Mouse (Mus musculus): Measurements from ENCODE around the gene Ttll1. TPM values are rescaled to one million over a fixed set of nuclear protein-coding genes. Genes with fewer than 3 reads are reported as not detected.
A peak's percentile ranks its signal among the peaks of the same experiment; 100 is the strongest.
"Not testable (repeated sequence)": the region's sequence is repeated elsewhere in the genome, so short reads cannot be mapped to it uniquely, and the experiment has no call there.

The Ttll1 gene
- polyA plus RNA-seq, 1 experiment = 4.3 TPM

DNA sequence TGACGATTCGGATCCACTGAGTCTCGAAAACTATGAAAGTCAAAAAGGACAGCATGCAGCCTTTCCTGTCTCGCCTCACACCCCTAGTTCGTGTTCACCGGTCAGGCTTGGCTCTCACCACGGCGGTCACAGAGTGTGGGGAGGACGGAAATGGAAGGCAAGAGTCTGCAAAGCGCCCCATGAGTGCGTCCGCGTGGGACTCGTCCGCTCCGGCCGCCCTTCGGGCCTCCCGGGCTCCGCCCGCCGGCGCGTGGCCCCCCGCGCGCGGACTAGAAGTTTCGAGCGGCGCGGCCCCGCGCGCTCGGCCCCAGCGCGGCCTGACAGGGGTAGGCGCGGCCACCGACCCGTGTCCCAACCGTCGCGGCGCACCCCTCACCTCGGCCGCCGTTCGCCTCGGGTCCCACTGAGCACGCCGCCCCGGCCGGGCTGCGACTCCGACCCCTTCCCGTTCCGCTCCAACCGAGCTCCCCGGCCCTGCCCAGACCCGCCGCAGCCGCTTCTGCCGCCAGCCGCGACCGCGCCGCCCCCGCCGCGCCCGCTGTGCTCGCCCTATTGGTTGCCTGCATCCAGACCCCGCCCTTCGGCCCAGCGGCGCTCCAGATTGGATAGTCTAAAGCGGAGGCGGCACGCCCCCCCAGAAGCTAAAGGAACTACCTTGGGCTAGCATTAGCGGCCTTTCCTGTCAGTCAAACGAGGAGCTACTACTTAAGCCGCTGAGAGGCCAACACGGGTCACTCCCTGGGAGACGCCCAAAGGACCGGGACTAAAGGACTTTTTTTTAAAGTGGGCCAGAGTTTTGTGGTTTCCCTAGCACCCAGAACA lies 46.4 kb downstream of the Ttll1 start, which contains the start of gene Pacsin2:
Gene Pacsin2, minus strand, starts transcription at position 524 of the 822 bp plus-strand sequence.
- DNase-seq (ENCODE audit: low read depth, low spot score) = peak; percentile 97
- under 1% methylated on average over 88 of the region's 88 CpGs for WGBS

DNA sequence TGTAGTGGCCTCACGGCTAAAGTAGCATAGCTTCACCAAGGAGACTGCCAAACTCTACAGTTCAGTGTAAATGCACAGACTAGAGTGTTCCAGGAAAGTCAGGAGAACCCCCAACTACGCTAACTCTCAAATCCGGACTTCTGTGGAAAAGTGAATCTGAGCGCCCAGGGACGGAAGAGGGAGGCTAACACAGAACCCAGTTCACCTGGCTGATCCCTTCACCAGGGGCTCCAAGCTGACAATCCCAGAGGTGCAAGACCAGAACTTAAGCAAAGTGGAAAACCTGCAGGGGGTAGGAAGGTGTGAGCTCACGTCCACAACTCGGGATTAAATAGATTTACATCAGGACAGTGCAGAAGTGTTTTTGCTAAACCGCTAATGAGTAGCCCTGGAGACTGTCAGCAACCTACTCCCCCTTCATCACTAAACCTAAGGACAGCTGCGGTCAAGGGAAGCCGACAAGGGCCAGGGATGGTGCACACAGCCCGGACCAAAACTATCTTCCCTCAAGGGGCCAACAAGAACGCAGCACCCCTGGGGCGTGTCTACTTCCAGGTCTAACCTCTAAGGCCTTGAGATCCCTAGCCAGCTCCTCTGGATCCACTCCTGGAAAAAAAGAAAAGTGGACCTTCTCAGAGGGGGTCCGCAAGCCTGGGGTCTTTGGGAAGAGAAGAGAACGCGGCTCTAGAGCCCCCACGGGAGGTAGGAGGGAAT lies 47.2 kb downstream of the Ttll1 start:
- no peak for DNase-seq (ENCODE audit: low read depth, low spot score)
- 6% methylated on average over 17 of the region's 17 CpGs for WGBS

DNA sequence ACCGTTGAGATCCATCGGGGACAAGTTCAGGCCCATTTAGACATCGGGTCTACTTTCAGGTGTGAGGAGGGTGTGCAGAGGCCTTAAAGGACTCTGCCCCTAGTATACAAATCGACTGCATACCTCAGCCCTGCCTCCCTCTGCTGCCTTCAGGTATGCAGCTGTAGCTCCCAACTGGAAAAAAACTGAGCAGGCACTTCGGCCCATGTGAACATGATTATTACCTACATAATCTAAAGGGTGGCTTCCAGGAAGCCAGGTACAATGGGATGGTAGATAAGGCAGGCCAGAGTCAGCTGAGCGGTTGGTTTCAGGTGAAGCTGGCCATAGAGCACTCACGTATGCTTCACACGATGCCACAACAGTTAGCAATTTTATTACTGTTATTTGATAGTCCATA lies 48.3 kb downstream of the Ttll1 start:
- DNase-seq (ENCODE audit: low read depth, low spot score) = not testable (repeated sequence)
- 37% methylated on average over 8 of the region's 8 CpGs for WGBS

DNA sequence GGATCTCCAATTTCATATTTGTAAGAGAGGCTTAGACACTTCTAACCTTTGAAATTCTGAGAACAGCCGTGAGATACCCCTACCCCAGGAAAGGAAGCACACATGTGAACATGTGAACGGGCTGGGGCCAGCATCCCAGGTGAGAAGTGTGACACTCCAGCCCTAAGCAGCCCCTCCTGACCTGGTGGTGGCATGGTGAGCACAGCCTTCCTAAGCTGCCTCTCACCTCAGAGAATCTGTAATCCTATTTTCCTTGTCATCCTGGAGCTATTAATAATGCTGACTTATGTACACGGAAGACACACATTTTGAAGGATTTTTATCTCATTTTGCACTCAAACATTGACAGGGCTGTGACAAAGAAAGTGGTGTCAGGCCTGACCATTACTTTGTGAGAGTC lies 49.8 kb downstream of the Ttll1 start:
- no peak for DNase-seq (ENCODE audit: low read depth, low spot score)
- 85% methylated on average over 3 of the region's 3 CpGs for WGBS

DNA sequence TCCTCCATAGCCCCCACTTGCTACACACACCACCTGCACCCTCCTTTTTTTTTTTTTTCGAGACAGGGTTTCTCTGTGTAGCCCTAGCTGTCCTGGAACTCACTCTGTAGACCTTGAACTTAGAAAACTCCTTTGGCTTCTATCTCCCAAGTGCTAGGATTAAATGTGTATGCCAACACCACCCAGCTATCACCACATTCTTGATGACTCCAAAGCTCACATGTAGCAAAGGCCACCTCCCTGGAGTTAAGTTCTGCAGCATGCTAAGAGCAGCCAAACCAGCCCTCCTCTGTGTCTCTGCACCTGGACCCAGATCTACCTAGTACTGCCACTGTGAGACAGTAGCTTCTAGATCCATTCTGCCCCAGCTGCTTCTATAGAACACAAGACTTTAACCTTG lies 53.2 kb downstream of the Ttll1 start:
- no peak for DNase-seq (ENCODE audit: low read depth, low spot score)
- 52% methylated on average over 1 of the region's 1 CpGs for WGBS

DNA sequence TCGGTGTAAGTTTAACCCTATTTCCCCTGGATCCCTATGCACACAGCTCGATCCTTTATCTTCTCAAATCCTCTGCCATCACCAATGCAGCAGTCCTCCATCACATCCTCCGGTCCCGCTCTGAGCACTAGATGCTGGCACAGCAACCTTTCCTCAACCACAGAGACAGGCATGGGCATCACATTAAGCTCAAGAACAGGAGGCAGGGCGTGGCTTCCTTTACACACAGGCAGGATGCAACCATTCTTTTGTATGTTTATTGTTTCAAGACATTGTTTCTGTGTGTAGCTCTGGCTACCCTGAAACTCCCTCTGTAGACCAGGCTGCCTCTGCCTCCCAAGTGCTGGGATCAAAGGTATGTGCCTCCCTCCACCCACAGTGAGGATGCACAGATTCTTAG lies 55.1 kb downstream of the Ttll1 start:
- no peak for DNase-seq (ENCODE audit: low read depth, low spot score)
- WGBS = 80% methylated on average over 5 of the region's 5 CpGs

DNA sequence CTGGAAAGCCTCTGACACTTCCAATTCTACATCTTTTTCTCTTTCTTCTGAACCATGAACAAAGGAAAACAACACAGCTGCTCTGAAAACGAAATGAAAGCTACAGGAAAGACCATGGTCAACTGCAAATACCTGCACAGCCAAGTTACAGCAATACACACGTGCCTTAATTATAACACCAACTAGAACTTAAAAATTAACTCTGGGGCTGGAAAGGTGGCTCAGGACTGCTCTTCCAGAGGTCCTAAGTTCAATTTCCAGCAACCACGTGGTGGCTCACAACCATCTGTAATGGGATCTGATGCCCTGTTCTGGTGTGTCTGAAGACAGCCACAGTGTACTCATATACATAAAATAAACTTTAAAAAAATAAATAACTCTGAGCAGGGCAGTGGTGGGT lies 55.7 kb downstream of the Ttll1 start:
- 16% methylated on average over 3 of the region's 3 CpGs for WGBS
- DNase-seq (ENCODE audit: low read depth, low spot score) = no peak

DNA sequence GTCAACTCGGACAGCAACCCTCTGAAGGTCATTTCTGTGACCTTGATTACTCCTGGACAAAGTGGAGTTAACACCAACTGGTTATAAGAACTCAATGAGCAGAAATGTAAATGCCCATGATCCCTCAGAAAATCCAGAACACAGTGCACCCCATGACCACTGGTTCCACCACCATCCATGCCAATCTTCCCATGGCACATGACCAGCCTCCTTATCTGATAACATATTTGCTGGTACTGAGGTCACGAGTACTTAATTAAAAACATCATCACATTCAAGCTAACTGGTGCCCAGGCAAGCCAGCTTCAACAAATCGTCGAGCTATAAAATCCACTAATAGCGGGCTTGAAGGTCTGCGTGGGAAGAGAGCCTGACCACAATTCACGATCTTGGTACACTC lies 56.3 kb downstream of the Ttll1 start:
- no peak for DNase-seq (ENCODE audit: low read depth, low spot score)
- 67% methylated on average over 7 of the region's 7 CpGs for WGBS

DNA sequence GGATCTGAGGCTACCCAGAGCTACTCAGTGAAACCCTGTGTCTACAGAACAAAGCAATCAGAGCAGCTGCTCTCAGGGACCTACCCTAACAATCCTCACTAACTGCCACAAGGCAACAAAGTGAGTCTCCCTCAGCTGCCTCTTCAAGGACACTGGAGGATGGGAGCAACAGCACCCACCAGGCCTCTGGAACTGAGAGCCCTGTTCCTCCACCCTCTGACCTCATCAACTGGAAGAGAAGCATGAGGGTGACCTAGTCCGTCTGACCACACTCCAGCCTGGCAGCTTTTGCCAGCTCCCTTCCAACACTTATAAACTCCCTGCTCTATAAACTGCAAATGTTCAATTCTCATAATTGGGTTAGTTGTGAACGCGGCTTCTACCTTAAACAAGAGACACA lies 56.8 kb downstream of the Ttll1 start:
- WGBS = 42% methylated on average over 3 of the region's 3 CpGs
- DNase-seq (ENCODE audit: low read depth, low spot score) = no peak

DNA sequence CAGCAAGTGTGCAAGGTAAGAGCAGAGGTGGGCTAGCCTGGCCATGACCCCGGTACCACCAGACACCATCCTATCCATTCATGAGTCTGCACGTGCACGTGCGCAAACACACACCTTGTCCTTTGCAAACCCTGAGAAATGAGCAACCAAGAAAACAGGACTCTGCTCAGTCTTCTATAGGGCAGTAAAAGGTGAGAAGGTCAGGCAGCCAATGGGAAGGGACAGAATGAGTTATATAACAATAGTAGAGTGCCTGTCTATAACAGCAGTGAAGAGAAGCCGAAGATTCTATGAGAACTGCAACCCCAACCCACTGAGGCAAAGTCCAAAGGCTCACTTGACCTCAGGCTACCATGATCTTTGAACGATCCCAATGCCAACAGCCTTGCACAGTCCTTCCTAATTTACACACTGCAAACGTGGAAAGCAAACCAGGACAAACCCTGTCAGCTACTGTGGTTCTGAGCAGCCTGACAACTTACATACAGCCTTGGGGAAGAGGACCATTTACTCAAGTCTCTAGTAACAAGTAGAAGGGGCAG lies 58.4 kb downstream of the Ttll1 start:
- WGBS = 31% methylated on average over 7 of the region's 7 CpGs
- DNase-seq (ENCODE audit: low read depth, low spot score) = no peak

DNA sequence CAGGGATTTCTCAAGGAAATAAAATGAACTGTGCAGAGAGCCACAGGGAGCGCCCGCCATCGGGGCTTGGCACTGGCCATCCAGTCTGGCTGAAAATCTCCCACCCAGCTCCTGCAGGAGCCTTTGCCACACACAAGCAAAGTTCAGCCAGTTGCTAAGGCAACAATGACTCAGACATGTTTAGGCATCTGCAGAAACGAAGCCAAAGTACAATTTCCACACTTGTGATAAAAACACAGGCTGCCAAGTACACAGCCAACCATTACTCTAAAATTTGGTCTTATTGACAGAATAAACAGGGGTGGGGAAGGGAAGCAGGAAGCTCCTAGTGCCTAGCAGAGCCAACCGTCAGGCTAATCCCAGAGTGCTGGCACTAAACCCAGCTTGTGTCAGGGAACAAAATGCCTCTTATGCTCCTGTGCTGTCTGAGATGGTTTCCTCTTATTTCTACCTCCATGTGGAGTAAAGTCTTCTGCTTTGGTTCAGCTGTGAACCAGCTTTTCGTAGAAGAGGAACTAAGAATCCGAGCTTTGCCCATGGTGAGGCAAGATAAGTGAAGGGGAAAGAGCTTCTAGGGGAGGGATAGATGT lies 59.0 kb downstream of the Ttll1 start:
- 11% methylated on average over 7 of the region's 7 CpGs for WGBS
- peak; percentile 97 for DNase-seq (ENCODE audit: low read depth, low spot score)

DNA sequence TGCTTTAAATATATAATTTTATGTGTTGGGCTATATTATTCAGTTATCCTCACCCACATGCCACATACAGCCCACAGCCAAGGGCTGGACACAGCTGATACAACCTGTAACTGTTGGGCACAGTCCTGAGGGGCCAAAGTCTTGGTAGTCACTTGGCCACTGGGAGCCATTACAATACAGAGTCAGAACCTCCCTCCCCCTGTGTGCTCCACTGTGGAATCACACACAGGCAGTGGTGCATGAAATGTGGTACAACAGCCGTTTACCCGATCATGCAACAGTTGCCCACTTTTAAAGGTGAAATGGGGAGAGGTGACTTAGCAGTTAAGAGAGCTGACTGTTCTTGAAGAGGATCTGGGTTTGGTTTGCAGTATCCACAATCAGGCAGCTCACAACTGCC lies 60.7 kb downstream of the Ttll1 start:
- DNase-seq (ENCODE audit: low read depth, low spot score) = no peak
- 94% methylated on average over 2 of the region's 2 CpGs for WGBS

DNA sequence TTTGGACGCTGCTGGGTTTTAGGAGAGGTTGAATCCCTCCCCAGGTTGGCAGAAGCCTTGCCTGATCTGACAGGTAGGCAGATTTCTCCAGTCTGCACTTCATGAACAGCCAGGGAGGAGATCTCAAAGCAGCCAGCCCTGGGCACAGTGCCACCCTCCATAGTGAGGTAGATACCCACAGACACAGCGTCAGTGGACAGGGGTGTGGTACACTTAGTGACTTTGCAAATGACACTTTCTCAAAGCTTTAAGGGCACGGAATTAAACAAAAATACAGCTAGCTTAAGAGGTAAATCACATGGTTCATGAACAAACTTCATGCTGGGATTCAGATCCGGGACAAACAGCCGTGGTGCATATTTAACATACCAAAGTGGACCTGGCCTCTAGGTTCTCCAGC lies 62.0 kb downstream of the Ttll1 start:
- no peak for DNase-seq (ENCODE audit: low read depth, low spot score)
- WGBS = 24% methylated on average over 5 of the region's 5 CpGs

DNA sequence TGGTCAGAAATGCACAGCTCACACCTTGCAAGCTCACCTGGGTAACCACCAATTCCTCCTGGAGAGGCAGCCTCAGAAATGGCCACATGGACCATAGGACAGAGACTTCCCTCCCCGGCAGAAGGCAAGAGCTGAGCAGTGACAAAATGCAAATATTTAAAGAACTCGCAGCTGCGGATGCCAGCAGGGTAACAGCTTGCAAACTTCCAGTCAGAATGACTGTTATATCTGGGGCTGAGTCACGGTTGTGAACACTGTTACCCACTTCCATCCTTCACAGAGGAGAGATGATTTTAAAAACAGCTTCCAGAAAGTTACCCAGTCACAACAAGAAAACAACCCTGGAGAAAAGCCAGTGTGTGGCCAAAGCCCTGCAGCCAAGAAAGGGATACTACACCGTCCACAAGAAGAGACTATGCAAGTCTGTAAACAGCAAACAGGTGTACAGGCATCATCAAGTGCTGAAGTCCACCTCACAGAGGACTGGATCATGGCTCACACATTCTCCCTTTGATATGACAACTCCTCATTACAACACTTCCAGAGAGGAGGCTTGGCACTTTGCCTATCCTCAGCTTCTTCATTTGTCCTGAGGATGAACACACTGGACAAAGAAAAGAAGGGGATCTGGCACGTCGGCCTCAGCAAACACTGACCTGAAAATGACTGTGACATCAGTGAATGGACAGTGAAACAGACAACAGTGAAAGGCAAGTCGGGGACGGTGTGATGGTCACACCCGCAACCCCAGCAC lies 62.7 kb downstream of the Ttll1 start:
- DNase-seq (ENCODE audit: low read depth, low spot score) = no peak
- 18% methylated on average over 10 of the region's 10 CpGs for WGBS

DNA sequence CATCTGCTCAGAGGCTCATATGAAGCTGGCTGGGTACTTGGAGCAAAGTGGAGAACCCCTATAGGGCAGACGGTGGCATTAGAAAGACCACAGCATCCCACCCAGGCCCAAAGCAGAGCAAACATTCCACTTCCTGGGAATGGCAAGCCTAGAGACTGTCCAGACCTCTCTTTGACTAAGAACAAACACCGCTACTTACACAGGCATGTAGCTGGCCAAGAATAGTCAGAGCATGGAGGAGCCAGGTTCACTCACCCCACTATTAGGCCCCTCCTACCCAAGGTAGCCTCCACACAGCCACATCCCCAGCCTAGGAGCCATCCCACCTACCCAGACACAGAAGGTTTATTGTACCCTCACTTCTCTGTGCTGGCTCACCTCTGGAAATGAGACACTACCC lies 64.8 kb downstream of the Ttll1 start:
- 88% methylated on average over 2 of the region's 2 CpGs for WGBS
- DNase-seq (ENCODE audit: low read depth, low spot score) = no peak

DNA sequence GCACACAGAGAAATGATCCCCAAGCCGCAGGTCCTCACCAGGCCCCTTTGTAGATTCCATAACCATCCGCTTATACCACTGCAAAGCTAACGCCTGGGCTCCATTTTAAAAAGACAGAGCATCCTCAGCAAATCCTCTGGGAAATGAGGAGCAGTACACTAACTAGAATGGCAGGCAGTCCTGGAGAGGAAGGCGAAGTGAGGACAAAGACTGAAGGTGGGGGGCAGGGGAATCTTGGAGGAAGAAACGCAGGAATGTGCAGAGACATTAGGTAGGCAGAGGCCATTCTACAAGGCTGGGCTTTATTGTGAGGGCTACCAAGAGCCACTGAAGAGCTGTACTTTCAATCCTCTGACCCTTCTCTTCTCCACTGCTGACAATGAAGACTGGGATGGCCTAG lies 65.3 kb downstream of the Ttll1 start:
- DNase-seq (ENCODE audit: low read depth, low spot score) = no peak

DNA sequence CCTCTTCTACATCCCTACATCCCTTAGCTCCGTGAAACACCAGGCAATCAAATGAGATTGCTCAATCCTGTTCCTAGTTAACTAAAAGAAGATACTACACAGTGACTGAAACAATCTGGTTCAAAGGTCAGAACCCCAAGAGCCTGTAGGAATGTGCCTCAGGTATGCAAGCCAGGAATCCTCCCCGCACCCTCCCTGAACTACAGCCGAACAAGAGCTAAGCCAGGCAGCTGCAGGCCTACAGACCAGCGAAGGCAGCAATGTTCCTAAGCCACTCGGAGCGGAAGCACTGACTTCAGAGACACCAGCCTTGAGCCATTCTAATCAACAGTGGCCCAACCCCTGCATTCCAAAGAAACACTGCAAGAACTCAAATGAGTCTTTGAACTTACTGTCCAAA lies 66.3 kb downstream of the Ttll1 start:
- 20% methylated on average over 6 of the region's 6 CpGs for WGBS
- no peak for DNase-seq (ENCODE audit: low read depth, low spot score)

More for the DNA sequence above, 65.3 kb downstream of the Ttll1 start:
- WGBS = 89% methylated on average over 5 of the region's 5 CpGs

DNA sequence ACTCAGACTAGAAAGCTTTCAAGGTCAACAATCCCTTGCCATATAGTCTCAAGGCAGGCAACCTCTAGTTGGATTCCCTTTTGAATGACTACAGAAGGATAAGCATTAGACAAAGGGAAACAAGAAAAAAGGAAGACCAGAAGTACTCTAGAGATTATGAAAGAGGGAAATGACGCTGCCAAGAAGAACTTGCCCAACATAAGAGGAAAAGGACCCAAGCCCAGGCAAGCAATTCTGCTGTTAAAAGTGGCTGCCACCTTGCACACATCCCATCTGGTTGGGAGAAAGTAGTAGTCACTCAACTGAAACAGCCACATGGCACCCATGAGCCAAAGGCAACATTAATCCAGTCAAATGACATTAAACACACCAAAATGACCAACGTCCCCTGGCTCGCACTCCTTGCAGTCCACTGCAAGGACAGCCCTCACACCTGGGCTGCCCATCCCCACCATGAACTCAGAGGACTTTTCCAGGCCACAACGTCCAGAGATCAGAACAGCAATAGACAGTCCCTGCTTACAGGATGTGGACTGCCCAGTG lies 68.1 kb downstream of the Ttll1 start:
- 91% methylated on average over 4 of the region's 4 CpGs for WGBS
- no peak for DNase-seq (ENCODE audit: low read depth, low spot score)

DNA sequence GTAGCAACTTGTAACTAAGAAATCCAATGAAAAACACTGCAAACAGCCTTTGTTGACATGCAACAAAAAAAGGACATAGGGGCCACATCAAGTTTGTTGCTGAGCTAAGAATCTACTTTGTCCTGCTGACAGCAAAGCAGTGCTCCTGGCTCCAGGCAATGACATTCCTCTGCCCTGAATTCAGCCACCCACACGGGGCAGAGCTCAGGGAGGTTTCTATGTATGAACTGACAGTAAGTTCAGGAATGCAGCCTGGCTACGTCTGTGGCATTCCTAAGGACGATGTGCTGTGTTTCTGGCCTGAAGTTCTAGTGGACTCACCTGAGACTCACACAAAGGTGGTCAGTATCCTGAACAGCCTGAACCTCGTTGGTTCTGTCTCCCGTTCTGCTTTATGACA lies 70.0 kb downstream of the Ttll1 start:
- no peak for DNase-seq (ENCODE audit: low read depth, low spot score)
- WGBS = 58% methylated on average over 5 of the region's 5 CpGs

DNA sequence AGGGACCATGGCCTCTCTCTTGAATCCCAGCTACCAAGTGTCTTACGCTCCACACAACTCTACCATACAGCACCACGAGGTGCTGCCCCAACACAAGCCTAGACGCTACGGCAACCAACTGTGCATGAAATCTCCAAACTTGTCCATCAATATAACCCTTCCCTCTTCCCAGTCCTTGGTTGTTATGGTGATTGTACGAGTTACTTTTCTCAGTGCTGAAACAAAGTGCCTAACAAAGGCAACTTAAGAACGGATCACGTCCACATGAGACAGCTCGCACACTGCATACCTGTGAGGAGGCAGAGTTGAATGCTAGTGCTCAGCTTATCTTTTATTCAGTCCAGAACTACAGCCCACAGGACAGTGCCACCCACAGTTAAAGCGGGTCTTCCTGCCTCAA lies 74.2 kb downstream of the Ttll1 start:
- DNase-seq (ENCODE audit: low read depth, low spot score) = no peak
- WGBS = 87% methylated on average over 9 of the region's 9 CpGs

All from large intestine, adult 2 months (tissue).